Mouse (Mus musculus) lung, embryonic 16.5 days (tissue): ENCODE measurements at regions not wholly inside any gene's neighbourhood (a gene's known extent, or its start where the extent isn't known, plus 50 kb on each side); places are given as distances from the start of the nearest gene placed in this dataset.

Experiments used
- ATAC-seq: fragments of 200-750 bp; cut with Nextera tagmentation; 2 replicates; pipeline ENCODE4 v1.8.0; 2017; ENCODE audit warnings: low read depth, mild to moderate bottlenecking, moderate library complexity
- H3K27ac ChIP-seq: fragments of 300-500 bp; sonication (generic); 2 replicates; pipeline ENCODE4 v1.5.1; 2014; ENCODE audit warnings: mild to moderate bottlenecking, control low read depth, low read length
- H3K27me3 ChIP-seq: fragments of 300-500 bp; sonication (generic); 2 replicates; pipeline ENCODE4 v1.6.1; 2014; ENCODE audit warnings: low read depth, low read length, mixed read lengths; ENCODE audit not compliant: control insufficient read depth, insufficient read depth
- H3K36me3 ChIP-seq: fragments of 300-500 bp; sonication (generic); 2 replicates; pipeline ENCODE4 v1.6.1; 2014; ENCODE audit warnings: low read length; ENCODE audit not compliant: control insufficient read depth, insufficient read depth
- H3K4me1 ChIP-seq: fragments of 300-500 bp; sonication (generic); replicated peaks from 2 replicates; pipeline ENCODE4 v1.6.1; 2014; ENCODE audit warnings: low read length, mixed read lengths; ENCODE audit not compliant: control insufficient read depth, insufficient read depth
- H3K4me2 ChIP-seq: fragments of 300-500 bp; sonication (generic); 2 replicates; pipeline ENCODE4 v1.6.1; 2014; ENCODE audit warnings: low read depth, low read length, control low read depth
- H3K4me3 ChIP-seq: fragments of 300-500 bp; sonication (generic); 2 replicates; pipeline ENCODE4 v1.5.1; 2014; ENCODE audit warnings: mild to moderate bottlenecking, low read length, control low read depth
- H3K9ac ChIP-seq: fragments of 300-500 bp; sonication (generic); 2 replicates; pipeline ENCODE4 v1.6.1; 2014; ENCODE audit warnings: low read length, control low read depth
- H3K9me3 ChIP-seq: fragments of 300-500 bp; sonication (generic); 2 replicates; pipeline ENCODE4 v1.6.1; 2016; ENCODE audit warnings: low read length; ENCODE audit not compliant: control insufficient read depth
- WGBS: fragments of 180-500 bp; shearing (Covaris S2); extraction: QIAGEN DNeasy Blood & Tissue Kit; methylation state at CpG from one replicate; pipeline ENCODE4 v1.1.7; 2014; 5-methylcytosine and 5-hydroxymethylcytosine counted together

DNA sequence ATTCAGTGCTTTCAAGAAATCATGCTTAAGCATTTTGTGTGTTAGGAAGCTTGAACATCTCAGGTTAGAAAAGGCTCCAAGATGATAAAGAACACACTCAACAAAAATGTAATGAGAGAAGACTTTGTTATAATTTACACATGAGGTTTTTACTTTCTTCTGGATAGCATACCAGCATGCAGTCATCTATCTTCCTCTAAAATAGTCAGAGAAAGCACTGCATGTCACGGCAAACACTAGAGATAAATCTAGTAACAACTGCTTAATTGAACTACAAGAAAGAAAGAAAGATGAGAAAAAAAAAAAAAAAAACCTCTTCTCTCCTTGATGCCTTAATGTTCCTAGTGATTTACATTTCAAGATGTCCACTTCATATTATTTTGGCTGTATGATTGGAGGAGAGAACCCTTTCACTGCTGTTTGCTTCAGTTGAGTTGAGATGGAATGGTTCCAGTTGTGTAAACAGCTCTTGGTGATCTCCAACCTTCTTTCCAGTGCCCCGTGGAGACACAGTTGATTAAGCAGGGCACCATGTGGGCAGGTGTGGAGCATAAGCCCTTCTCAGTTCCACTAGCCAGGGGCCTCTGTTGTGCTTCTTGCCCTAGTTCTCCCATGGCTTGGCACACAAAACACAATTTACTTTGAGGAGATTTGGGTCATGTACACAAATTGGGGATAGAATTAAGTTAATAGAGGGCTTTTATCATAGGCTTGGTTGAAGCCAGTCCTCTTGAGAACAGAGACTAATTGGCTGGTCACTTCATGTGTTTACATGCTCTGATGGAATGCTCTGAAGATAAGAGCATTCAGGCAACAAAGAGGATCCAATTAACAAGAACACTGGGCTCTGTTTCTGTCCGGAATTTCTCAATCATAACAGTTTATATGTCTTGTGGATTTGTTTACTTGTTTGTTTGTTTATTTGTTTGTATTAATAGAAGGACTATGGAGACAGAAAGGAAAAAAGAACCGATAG is 81.1 kb upstream of the Sema3d start:
- H3K9me3 ChIP-seq, result no peaks in the 10 kb centered on the region
- no peak overlapping the region for H3K4me3 ChIP-seq
- no peak for ATAC-seq
- H3K27ac ChIP-seq, result no peak overlapping the region
- H3K9ac ChIP-seq, result no peak overlapping the region
- no peak overlapping the region for H3K4me2 ChIP-seq
- no peaks in the 10 kb centered on the region for H3K4me1 ChIP-seq
- 28% methylated on average over 4 of the region's 4 CpGs for WGBS
- H3K36me3 ChIP-seq, result no peaks in the 10 kb centered on the region
- H3K27me3 ChIP-seq, result no peaks in the 10 kb centered on the region

DNA sequence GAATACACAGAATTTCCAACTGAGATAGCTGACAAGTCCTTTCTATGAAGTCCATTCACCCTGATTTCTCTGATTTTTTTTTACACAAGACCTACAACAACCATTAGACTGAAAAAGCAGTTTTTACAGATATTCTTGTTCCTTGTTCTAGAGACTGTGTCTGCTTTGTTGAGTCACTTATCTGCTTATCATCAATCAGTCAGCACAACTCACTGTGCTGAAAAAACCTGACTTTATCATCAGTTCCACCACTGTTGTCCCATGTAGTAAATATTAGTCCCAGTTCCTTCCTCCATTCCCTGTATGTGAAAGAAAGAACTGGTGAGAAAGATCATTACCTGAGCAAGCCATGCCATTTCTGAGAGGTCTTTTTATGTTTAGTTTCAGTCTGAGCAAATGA is 73.8 kb upstream of the Sema3d start:
- Histone ChIP-seq H3K4me1 (no peaks in the 10 kb centered on the region), H3K4me2 (no peak overlapping the region), H3K27ac (no peak overlapping the region), H3K36me3 (no peaks in the 10 kb centered on the region), H3K27me3 (no peaks in the 10 kb centered on the region), H3K4me3 (no peak overlapping the region), H3K9me3 (no peaks in the 10 kb centered on the region), H3K9ac (no peak overlapping the region)
- no peak for ATAC-seq

DNA sequence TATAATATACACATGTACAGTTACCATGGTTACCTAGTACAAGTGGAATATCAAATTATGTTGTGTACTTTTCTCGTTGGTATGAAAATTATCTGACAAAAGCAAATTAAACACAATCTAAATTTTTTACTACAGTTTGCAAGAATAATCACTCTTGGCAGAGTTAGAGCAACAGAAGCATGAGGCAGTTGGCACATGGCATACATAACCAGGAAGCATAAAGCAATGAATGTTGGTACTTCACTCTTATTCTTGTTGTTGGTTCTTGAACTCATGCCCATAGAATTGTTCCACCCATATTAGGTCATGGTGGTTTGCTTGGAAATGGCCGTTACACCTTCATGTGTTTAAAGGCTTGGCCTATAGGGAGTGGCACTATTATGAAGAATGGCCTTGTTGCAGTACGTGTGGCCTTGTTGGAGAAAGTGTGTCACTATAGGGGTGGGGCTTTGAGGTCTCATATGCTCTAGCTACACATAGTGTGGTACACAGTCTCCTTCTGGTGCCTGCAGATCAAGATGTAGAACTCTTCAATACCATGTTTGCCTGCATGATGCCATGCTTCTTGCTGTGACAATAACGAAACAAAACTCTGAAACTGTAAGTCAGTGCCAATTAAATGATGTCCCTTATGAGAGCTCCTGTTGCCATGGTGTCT is 50.4 kb upstream of the Sema3d start:
- Histone ChIP-seq H3K27me3 (no peaks in the 10 kb centered on the region), H3K9me3 (no peaks in the 10 kb centered on the region), H3K4me1 (no peaks in the 10 kb centered on the region), H3K27ac (no peak overlapping the region), H3K4me3 (no peak overlapping the region), H3K4me2 (no peak overlapping the region), H3K36me3 (no peaks in the 10 kb centered on the region), H3K9ac (no peak overlapping the region)
- WGBS, result 69% methylated on average over 4 of the region's 4 CpGs
- ATAC-seq, result no peak
